Mouse (Mus musculus) spleen, adult 2 months (tissue): Measurements from ENCODE around the gene Adamtsl3.

ENCODE experiments used
- CTCF ChIP-seq: fragments of 200-500 bp; IDR thresholded peaks from 2 replicates; pipeline ENCODE4 v1.5.1; 2011; ENCODE audit warnings: mild to moderate bottlenecking, inconsistent platforms; ENCODE audit not compliant: insufficient read depth, insufficient read length, insufficient replicate concordance; ENCODE audit errors: extremely low read depth
- POLR2A ChIP-seq: fragments of 200-500 bp; IDR thresholded peaks from 2 replicates; pipeline ENCODE4 v1.6.1; 2011; ENCODE audit warnings: low read depth, low read length, inconsistent platforms

GRCm38 (mm10) chr7:82379765-82380164, 44.3 kb downstream of the Adamtsl3 start:
- TF ChIP-seq POLR2A: no peak
- no peak for TF ChIP-seq CTCF
